Mouse (Mus musculus) heart, postnatal 25 days (tissue): ENCODE measurements around the gene Mcu. TPM values are rescaled to one million over a fixed set of nuclear protein-coding genes. Genes with fewer than 3 reads are reported as not detected.

ENCODE experiments used
- DNase-seq: peaks from one replicate; pipeline ENCODE4 v3.0.0; 2022; ENCODE audit warnings: low spot score
- intact Hi-C: fragments of 180-260 bp; cut with DNase I; formaldehyde crosslinking; loops from one replicate; pipeline ENCODE4 v1.15.1; 2025
- total RNA-seq, 2 experiments: library from RNA; stranded (reverse); gene quantifications; 2 replicates each; pipeline ENCODE4 v1.2.3; 2021

Gene Mcu
- 10 to 100 TPM; 21.3 to 22.6 TPM for total RNA-seq

GRCm38 (mm10) chr10:59616522-59616921, at the start of gene Mcu:
Gene Mcu (minus strand): TSS chr10:59616692.
- intact Hi-C loops: loop anchor here (2.0 to 5.0 kb wide), 3 partner anchors 38 to 114 kb away; no protein-coding TSS in a partner anchor
- DNase-seq: peak; percentile 93

DNA sequence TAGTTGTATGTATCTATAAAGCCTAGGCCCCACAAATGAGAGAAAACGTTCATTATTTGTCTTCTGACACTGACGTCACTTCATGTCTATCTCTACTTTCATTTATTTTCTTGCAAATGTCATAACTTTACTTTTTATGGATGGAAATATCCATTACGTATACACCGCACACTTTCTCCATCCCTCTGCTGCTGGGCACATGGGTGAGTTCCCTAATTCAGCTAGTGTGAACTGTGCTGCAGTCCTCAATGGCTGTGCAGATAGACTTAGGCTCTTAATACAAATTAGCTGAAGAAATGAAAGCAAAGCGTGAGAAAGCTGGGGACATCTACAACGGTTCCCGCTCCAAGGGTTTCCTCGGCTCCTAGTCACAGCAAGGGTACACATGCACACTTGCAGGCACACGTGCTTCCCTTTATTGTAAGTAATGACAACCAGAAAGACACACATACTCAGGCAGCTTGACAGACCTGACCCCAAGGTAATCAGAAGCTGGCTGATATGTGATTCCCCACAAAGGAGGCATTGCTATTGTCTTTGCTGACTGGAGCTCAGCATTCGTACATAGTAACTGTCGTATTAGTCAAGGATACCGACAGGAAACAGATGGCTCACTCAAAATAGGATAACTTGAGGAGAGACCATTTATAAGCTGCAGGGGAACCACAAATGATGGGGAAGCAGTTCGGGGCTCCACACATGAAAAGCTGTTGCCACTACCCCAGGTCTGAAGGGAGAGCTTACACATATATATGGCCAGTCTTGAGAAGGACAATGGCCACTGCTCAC, 49.2 kb upstream of the Mcu start:
- intact Hi-C loops: no loop called here
- no peak for DNase-seq

DNA sequence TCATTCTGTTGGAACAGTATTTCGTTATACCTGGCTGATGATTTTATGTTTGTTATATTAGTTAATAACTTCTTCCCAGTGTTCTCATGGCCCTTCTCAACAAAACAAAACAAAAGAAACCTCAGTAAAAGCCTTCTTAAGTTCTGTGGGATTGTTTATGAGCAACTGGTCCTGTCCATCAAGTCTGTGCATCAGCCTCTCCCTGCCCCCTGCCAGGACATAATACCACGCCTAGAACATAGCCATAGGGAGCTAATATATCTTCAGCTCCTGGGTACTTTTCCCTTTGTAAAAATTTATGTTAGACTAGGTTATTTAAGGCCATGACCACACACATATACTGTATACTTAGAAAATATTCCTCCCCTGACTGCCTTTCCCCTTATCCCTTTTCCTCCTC, 48.3 kb upstream of the Mcu start:
- intact Hi-C loops: no loop called here
- DNase-seq: no peak

- intact Hi-C loops: no loop called here
- DNase-seq: no peak
These were observed 40.3 kb upstream of the Mcu start for GRCm38 (mm10) chr10:59656799-59657198.

DNA sequence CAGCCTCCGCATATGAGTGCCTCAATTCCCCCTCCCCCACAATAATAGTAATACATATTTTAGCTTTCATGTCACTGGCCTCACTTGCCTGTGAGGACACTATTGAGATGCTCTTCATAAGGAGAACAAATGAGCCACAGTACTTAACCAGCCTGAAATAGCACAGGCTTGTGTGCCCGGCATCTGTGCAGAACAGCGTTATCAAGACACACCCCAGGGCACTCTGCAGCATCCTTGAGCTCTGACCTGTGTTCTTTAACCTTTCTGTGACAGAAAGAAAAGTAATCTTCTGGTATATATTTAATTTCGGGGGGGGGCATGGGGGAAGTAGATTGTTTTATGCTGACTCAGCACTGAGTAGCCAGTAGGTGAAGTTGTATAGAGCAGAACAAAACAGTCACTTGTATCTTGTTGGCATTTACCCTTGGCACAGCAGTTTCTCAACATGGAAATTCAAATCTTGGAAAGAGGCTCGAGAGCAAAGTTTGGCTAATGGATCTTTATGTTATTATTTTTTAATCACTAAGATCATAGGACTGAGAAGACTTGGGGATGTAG, 30.4 kb upstream of the Mcu start:
- intact Hi-C loops: no loop called here
- no peak for DNase-seq

- intact Hi-C loops: no loop called here
These were observed 28.7 kb upstream of the Mcu start for GRCm38 (mm10) chr10:59645153-59645552.

GRCm38 (mm10) chr10:59644710-59645109, 28.2 kb upstream of the Mcu start:
- DNase-seq: no peak
- intact Hi-C loops: no loop called here

More at GRCm38 (mm10) chr10:59645153-59645552, 28.7 kb upstream of the Mcu start:
- DNase-seq: no peak

GRCm38 (mm10) chr10:59643645-59644044, 27.2 kb upstream of the Mcu start:
- no peak for DNase-seq
- intact Hi-C loops: no loop called here

DNA sequence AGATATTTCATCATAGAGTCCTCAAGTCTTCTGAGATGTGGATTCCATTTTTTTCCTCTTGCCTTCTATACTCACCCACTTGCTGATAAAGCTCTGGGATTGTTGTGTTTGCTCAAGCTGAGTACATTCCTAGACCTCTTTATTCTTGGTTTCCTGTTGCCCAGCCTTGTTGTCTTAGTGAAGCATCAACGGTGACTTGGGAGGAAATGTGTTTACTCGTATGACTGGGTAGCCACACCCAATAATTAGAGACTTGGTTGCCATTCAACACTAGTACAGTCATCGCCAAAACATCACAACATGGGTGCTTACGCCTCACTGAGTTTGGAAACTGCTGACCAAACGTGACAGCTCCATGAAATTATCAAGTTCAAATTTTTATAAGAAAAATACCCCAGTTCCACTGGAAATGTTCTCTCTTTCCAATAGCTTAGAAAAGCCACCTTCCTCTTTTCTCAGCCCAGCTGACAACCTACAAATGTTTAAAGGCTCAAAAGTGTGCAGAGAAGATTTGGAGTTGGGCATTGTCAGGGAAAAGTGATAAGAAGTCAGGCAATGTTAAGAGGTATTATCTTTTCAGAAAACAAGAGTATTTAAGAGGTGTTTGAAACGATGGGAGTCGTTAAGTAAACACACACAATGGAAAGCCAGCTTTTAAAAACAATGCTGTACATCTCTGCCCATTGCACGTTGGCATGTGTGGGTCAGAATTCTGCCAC, 26.3 kb upstream of the Mcu start:
- intact Hi-C loops: no loop called here
- no peak for DNase-seq

DNA sequence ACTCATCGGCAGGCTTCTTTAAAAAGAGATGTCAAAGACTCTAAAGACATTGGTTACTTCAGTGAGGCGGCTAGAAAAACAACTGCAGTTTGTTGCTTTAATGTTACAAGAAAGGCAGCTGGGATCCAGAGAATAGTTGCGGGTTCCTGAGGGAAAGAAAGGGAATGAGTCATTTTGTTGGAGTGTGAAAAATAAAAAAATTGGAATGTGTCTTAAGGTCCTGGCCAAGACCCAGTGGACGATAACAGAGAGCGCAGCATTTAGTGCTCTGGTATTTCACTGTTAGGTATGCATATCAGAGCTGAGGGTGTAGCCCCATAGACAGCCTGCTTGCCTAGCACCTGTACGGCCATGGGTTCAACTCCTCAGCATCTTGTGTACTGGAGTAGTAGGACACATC, 22.1 kb upstream of the Mcu start:
- no peak for DNase-seq
- intact Hi-C loops: no loop called here

- no peak for DNase-seq
- intact Hi-C loops: no loop called here
These were observed 21.2 kb upstream of the Mcu start for GRCm38 (mm10) chr10:59637596-59638124.

DNA sequence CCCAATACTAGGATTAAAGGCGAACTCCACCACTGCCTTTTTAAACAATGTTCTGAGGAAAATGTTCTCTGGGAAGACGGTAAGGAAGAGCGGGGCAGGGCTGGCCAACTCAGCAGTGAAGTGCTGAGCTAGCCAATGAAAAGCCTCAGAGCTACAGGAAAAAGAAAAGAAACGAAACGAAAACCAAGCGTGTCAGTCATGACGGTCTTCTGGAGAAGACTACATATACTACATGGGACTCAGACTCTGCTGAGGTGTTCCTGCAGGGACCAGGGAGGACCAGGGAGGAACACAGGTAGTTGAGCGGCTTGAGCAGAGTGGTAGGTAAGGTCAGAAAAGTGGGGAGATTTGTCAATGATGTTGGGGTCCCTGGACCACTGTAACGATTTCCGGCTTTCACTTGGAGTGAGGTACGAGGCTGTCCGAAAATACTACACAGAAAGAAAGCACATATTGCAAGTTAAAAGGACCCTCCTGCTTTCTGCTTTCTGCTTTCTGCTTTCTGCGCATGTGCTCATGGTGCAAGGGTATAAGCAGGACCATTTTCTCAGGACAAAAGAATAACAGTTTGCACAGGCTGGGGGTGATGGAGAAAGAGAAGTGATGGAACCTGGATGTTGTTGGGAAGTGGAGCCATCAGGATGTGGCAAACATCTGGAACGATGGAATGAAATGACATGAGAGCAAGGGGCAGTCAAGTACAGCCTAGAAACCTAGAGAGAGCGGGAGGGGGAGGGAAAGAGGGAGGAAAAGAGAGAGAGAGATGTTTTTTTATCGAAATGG, 20.4 kb upstream of the Mcu start:
- no peak for DNase-seq
- intact Hi-C loops: no loop called here

DNA sequence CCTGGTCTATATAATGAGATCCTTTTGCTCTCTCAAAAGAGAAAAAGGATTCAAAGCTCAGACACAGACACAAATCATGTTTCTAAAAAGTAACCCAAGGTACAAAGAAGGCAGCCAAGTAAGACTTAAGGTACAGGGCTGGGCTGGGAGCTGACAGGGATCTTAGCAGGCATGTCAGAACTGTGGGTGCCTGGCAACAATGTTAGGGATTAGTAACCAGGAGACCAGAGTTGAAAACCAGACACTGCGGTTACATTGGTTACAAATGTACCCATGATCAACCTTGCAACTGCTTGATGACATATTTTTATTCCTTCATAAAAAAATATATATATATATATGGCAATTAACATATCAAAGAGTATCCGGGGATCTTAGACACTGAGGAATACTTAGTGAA, 19.6 kb upstream of the Mcu start:
- intact Hi-C loops: no loop called here
- no peak for DNase-seq

- DNase-seq: no peak
- intact Hi-C loops: no loop called here
These were observed 13.0 kb upstream of the Mcu start for GRCm38 (mm10) chr10:59629506-59629782.

DNA sequence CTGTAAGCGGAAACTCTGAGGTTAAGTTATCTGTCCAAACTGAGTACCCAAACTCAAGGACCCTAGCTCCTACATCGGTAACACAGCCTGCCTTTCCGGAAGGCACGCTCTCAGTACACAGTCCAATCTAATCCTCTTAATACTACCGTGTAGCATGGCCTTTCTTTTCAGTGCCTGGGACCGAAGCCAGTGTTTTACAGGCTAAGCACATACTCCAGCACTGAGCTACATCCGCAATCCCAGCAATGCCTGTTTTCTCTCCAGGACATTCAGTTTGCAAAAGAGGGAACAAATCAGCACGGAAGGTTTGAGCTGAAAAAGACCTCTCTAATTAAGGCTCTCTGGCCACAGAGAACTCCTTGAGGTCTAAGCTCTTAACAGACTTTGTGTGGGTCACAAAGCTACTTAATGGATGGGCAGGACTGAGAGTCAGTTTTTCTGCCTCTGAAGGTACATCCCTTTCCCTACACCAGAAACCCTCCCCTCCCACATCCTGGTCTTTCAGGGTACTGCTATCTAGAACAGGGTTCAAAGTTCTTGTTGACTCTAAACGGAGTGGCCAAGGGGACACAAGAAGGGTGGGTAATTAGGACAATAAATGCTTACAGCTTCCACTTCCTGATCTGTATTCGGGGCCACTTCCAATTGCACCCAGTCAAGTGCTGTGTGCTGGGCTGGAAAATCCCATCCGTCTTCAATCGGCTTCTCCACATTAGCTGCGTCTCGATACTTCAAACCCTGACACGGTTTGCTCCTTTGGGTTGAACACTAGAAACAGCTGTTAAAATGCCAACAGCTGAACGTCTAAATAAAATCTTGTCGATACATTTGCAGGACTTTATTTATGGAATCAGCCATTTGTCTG, 12.4 kb upstream of the Mcu start:
- intact Hi-C loops: no loop called here
- no peak for DNase-seq

DNA sequence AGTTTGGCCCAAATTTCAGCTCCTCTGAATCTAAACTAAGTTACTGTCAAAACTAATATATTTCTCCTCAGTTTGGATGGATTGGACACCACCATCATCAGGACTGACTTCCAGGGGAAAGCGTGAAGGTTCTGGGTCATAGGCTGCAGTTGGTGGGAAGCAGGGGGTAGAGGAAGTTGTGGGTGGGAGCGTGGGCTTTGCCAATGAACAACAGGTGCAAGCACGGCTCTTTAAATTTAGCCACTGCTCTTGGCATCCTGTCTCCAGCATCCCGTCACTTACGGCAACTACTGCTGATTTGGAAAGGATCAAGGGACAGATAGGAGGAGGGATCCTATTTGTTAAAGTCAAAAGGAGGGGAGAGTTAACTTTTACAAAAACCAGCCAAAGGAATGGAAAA, 7.0 kb upstream of the Mcu start:
- no peak for DNase-seq
- intact Hi-C loops: no loop called here

- DNase-seq: no peak
- intact Hi-C loops: no loop called here
These were observed 4.9 kb upstream of the Mcu start for GRCm38 (mm10) chr10:59621355-59621754.

DNA sequence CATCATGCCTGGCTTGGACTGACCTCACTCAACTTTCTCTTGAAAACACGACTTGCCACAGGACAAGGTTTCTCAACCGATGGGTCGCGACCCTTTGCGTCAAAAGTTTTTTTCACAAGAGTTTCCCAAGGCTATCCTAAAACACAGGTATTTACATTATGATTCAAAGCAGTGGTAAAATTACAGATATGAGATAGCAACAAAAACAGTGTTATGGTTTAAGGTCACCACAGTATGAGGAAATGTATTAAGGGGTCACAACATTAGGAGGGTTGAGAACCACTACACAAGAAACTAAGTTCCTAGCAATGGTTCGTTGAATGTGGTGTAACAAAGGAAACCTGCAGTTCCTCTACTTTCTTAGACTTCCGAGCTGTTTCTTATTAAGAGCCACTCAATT, 1.3 kb upstream of the Mcu start:
- intact Hi-C loops: loop anchor here (2.0 to 5.0 kb wide), 3 partner anchors 39 to 115 kb away; no protein-coding TSS in a partner anchor
- DNase-seq: no peak

GRCm38 (mm10) chr10:59615981-59616520, 441 bp downstream of the Mcu start, which contains the start of gene Gm10322:
Gene Gm10322 (plus strand): TSS chr10:59616063.
- intact Hi-C loops: loop anchor here (2.0 to 5.0 kb wide), 3 partner anchors 37 to 114 kb away; no protein-coding TSS in a partner anchor
- peak; percentile 57 for DNase-seq
